Mouse (Mus musculus): ENCODE measurements at regions not wholly inside any gene's neighbourhood (a gene's known extent, or its start where the extent isn't known, plus 50 kb on each side); places are given as distances from the start of the nearest gene placed in this dataset.

GRCm38 (mm10) chr1:108224047-108224446, 634.2 kb downstream of the Serpinb8 start:
- TF ChIP-seq POLR2A (IDR thresholded peaks at IDR 0.05; ENCODE audit: borderline replicate concordance, insufficient read depth, low read length) = no peak
- no peak for TF ChIP-seq CTCF (IDR thresholded peaks at IDR 0.05; ENCODE audit: borderline replicate concordance, insufficient read depth, low read depth, low read length)

Measured in cerebellum, adult 2 months (tissue).